Mouse (Mus musculus): ENCODE results near the gene Nwd2.
A peak's percentile ranks its signal among the peaks of the same experiment; 100 is the strongest.

Gene Nwd2

DNA sequence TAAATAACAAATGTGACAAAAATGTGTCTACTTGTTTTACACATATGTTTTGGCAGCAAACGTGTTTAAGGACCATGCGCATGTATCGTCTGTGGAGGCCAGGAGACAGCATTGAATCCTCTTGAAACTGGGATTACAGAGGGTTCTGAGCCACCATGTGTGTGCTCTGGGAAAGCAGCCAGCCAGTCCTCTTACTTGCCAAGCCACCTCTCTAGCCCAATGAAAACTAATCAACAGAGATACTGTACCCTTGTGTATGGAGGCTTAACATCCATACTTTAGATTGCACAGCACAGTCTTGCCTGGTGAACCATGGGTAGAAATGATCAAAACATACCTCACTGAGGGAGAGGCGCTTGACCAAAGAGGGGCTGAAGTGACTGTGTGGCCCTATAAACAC lies 117.0 kb downstream of the Nwd2 start:
- DNase-seq, result no peak

DNA sequence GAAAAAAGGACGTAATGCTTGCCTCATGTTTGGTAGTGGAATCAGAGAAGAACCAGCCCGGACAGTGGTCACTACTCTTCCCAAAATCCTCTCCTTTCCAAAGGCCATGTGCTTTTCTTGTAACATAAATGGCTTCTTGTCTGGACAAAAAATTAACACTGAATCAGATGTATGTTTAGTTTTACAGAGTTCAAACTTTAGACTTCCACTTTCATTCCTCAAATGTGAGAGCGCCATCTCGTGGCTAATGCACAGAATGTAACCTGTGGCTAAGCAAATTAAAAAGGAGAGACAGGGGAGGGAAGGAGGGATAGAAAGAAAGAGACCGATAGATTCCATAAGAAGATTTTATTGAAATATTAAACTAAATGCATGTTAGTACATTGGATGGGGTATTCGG lies 117.8 kb downstream of the Nwd2 start:
- DNase-seq, result no peak

DNA sequence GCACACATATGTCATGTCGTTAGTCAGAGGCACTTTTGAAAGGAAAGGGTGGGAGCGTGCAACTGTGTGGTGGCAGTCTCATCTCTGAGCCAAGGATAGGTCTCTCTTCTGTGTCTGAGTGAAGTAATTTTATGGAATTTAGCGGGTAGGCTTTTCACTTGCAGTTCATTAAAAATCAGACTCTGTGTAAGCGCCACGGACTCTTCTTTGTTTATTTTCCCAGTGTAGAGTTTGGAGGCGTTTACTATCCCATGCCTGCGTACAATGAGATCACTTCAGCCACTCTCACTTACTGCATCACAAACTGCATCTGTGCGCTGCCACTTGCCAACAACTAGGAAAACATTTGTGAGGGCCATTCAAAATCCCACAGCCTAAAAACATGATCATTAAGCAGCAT lies 118.6 kb downstream of the Nwd2 start:
- DNase-seq, result no peak

DNA sequence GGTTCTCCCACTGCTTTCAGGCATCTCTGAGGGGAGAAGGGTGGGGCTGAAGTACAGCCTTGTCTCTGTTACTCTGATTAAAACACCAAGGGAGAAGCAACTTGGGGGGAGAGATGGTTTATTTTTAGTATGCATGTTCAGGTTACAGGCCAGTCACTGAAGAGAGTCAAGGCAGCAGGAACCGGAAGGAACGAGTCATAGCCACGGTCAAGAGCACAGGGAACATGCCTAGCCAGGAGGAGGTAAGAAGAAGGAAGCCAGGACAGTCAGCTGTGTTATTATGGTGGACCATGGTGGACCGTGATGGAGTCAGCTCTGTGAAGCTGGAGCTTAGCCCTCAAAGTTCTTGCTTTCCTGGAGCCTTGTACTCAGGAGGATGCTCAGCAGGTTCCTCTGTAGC lies 119.3 kb downstream of the Nwd2 start:
- no peak for DNase-seq

DNA sequence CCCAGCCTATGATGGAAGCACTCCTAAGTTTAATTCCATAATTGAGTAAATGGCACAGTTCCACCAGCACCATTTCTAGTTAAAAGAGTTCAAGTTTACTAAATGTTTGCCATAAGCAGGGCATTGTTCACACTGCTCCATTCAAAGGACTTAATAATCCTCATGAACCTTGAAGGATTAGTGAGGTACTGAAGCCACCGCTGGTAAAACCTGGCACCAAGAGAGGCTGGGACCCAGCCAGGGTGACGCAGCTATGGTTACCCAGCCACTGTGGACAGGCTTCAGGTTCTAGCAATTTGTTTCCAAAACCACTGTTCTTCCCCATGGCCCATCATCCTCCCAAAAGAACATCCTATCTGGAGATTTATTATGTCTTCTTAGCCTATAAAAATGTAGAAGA lies 124.1 kb downstream of the Nwd2 start:
- no peak for DNase-seq

DNA sequence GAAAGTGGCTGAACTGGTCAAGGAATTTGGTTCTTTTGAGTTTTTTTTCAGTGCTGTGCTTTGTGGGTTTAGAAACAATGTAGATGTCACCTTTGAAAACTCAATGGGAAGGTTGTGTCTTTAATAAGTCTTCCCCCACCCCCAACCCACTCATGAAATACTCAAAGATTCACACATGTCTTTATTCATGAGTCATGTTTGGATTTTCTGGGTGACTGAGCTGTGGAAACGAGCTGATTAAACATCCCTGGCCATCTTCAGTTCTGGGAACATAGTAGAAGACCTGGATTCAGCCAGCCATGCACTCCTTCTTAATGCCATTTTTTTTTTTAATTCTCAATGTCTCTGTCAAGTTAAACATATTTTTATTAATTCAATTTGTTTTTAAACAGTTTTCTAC lies 124.7 kb downstream of the Nwd2 start:
- DNase-seq, result no peak

DNA sequence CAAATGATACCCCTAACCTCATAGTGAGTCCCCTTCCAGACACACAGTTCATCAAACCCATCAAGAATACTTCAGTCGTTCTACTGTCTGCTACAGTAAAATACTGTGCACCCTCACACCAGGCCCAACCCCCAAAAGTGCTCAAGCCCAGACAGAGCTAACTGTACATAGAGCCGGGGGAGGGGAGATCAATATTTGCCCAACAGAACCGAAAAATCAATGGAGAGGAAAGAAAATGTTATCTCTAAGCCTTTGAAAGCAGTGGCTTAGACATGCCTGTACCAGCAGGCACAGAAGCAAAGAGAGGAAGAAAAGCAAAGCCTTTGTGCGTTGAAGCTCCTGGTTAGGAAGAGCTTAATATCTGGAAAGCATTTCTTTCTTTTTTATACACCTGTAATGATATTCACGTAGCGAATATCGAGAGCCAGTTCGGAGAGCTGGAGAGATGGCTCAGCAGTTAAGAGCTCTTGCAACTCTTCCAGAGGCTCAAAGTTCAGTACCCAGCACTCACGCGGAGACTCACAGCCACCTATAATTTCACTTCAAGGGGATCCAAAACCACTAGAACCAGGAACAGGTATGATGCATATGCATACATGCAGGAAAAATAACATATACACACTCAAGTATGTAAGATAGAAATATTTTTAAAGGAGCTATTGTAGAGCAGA lies 139.4 kb downstream of the Nwd2 start:
- no peak for DNase-seq

DNA sequence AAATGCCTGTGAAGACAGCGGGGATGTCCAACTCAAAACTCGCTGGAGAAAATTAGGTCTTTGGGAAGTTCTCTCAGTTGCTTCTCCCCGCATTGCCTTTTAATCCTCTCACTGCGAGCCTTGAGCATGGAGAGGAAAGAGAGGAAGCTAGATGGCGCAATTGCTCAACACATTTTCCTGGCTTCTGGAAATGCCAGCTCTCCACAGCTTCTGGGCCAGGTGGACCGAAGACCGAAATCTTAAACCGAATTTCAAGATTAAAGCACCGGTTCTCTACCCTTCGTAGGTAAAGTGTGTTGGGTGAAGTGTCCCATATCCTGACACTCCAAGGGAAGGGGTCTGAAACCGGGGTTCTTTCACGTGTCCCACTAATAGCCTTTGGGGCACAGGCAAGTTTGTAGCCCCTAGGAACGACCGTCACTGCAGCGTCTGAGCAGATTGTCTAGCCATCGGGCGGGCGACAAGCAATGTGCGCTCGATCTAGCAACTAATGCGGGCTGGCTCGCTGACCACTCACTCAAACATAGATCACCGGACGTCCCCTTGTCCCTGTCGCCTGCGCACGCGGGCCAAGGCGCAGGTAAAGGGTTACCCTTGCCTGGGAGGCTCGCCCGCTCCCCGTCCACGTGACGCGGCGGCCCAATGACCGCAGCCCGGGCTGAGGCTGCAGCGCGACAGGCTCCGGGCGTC lies 163.1 kb downstream of the Nwd2 start, which contains the start of gene 0610040J01Rik:
Gene 0610040J01Rik, plus strand, starts transcription at position 545 of the 690 bp plus-strand sequence.
- DNase-seq, result peak; percentile 5

DNA sequence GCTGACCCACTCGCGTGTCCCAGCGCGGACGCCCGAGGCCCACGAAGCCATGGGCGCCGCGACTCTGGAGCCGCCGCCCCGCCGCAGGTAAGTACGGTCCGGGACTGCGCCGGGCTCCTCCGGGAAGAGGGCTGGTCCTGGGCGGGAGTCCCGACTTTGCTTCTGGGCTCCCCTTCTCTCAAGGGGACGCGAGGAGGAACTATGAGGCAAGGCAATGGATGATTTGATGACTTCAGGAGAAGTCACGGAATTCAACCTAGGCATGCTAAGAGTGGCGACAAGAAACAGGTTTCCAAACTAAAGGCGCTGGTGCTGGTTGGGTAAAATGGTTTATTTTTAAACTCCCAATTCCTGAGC lies 163.6 kb downstream of the Nwd2 start:
- no peak for DNase-seq

DNA sequence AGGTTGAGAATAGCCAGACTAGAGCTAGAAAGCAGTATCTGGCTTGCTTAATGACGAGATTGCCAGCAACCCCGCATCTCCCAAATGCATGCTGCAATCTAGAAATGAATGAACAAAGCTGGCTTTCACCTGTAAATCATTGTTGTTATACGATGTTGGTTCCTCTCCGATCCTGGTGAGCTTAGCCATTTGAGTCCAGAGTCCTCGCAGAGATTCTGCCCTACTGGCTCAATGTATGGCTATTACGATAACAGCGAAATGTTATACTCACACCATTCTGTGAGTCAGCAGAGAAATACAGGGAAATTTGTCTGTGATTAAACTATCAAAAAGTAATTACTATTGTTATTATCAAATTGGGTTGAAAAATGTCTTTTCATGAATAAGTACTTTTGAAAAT lies 167.7 kb downstream of the Nwd2 start:
- DNase-seq, result no peak

DNA sequence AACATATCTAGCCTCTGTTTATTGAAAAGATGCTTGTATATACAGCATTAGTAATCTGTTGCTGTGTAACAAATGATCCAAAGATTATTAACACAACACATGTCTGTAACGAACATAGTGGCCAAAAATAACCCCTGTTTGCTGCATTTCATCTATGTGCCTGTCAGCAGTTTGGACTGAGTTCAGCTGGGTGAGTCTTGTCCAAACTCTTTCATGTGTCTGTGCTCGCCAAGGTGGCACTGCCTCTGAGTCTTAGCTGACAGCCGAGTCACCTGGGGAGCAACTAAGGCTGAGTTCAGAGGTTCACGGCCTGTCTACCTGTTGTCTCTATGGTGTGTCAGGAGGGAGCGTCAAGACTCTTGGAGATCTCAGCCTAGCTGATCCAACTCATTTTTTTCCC lies 168.4 kb downstream of the Nwd2 start:
- DNase-seq, result no peak

DNA sequence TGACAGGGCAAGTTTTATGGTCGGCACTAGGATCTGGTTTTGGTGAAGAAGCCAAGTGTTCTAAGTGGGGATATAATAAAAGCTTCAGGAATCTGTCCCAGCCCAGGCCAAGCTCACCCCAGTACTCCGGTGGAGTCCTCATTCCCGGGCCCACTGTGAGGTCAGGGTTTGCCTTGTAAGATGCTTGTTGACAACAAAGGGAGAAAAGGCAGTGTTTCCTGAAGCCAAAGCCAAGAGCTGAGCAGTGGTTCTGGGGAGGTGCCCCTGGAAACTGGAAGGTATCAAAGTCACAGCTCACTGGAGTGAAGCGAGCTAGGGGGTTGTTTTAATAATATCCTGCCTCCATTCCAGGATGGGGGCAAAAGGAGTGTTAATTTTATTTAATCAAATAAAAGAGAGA lies 170.1 kb downstream of the Nwd2 start:
- no peak for DNase-seq

DNA sequence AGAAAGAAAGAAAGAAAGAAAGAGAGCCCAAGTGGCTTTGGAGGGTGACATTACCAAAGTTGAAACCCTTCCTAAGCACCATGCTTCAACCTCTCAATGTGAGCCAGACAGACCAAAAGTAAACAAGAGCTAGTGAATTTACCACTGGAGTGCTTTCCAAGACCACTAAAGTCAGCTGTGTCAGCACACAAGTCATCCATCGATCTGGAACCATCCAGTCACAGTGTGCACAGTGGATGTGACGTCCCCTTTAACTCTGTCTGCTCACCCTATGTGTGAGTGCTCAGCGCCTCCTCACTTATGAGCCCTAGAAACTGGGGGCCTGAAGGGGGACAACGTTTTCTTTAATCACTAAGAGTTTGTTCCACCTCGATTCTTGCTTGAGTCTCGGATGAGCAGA lies 170.6 kb downstream of the Nwd2 start:
- no peak for DNase-seq

DNA sequence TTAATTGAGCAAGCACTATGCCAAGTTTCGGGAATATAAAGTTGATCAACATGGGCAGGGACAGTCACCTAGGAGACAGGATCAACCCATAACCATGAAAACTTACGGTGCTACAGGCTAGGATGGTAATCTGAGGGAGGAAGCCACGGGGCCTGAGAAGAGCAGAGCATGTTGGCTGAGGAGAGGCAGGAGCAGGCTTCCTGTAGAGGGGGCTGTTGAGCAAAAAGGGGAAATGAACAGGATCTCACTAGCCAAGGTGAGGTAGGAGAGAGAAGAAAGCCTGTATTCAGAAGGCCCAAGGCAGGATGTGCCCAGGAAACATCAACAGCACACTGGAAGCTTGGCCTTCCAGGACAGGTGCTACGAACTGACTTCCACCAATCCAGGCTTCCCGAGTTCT lies 172.3 kb downstream of the Nwd2 start:
- no peak for DNase-seq

DNA sequence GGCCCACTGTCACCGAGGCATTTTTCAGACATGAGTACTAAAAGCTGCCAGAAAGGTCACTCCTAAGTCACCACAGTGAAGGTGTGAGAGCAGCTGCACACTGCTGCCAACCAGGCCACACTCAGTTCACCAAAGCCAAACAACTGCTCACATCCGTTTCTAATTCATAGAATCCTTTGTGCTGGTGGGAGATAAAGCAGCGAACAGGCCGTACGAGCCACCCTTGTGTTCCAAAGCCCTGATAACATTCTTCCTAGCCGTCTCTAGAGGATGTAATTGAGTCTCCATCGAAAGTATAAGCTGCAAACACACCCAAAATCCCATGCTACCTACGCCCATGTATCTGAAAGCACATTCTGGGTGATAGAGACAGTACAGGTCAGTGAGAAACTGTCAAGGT lies 173.0 kb downstream of the Nwd2 start:
- no peak for DNase-seq

DNA sequence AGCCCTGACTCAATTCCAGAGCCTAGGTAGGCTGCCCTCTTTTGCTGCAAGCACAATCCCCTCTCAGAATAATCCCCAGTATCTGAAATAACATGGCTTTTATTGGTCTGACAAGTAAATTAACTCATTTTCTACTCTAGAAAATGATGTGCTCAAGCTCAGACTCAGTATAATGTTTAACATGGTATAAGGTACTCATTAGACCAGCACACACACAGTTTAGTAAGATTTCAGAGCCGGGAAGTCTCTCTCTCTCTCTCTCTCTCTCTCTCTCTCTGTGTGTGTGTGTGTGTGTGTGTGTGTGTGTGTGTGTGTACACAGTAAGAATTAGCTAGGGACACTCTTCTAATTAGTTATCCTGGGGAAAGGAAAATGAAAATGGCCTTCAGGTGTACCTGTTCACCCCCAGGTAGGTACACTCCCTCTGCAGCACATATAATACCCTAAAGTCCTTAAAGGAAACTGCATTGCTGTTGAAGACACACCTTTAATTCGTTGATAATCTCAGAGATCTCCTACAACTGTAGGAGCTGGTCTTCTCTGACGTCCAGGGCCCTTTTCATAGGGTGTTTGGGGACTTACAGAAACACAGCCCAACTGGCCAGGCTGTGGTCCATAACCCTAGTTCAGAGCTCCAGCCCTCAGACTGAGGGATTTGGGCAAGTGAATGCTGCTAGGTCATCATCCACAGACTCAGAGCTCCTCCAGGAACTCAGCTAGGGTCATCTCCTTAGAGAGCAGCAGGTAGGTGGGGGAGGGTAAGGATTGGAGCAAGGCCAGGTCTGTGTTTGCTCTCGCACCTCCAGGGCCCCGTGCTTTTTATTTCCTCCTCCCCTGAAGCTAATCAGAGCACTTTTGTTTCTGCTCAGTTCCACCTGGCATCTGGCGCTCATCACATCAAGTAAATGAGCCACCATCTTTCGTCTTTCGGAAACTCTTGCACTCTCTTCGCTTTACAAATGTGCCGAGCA lies 174.7 kb downstream of the Nwd2 start:
- DNase-seq, result no peak

DNA sequence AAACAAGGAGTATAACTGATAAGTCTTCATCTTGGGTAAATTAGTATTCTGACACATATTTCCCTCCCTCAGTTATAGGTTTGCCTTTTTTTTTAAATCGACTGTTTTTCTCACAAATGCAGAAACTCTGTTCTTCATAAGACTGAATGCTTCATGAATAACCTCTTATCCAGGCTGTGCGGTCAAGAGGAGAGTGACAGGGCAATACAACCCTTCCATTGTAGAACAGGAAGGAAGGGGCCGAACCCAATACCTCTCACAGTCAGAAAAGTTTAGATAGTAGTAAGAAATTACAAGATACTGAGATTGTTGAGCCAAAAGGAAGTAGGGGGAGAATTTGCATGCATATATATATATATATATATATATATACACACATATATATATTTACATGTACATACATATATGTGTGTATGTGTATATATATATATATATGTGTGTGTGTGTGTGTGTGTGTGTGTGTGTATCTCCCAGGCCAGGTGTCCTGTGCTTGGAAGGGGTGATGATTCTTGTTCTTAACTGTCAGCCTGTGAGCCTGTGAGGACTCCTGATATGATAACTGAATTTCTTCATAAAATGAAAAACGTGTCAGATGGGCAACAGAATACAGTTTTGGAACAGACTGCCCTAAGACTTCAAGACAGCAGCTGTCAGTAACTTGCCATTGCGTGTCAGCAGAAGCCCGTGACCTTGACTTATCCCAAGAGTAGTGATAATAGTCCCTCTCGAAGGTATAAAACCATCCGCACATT lies 175.9 kb downstream of the Nwd2 start:
- DNase-seq, result no peak

DNA sequence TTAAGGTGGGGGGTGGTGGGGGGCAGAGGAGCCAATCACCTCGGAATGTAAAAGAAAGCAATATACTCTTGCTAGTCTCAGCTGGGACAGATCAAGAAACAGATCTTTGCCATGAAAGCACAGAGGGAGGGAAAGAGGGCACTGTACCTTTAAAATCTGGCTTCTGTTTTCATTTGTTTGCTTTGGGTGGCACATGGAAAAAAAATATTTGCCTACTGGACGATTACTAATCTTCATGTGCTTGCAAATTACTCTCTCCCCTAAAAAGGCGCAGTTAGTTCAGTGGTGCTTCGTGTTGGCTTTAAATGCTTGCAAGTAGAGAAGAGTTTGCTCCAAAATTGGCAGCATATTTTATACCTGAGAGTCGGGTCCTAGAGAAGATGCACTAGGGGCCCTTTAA lies 177.0 kb downstream of the Nwd2 start:
- no peak for DNase-seq

DNA sequence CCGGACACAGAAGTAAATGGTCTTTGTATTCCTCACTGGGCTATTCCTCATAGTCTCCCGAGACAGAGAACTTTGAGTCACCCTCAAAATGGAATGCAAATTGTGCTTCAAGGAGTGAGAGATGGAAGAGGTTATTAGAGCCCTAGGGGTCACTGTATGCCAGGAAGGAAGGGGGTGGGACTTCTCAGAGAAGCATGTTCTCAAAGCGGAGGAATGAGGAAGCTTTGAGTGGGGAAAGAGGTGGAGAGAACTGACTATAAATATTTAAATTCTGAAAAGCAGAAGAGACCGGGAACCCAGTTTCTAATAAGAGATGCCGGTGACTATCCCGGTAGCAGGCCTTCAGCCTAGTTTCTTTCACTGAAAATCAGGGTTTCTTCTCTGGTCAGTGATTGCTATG lies 178.1 kb downstream of the Nwd2 start:
- no peak for DNase-seq

DNA sequence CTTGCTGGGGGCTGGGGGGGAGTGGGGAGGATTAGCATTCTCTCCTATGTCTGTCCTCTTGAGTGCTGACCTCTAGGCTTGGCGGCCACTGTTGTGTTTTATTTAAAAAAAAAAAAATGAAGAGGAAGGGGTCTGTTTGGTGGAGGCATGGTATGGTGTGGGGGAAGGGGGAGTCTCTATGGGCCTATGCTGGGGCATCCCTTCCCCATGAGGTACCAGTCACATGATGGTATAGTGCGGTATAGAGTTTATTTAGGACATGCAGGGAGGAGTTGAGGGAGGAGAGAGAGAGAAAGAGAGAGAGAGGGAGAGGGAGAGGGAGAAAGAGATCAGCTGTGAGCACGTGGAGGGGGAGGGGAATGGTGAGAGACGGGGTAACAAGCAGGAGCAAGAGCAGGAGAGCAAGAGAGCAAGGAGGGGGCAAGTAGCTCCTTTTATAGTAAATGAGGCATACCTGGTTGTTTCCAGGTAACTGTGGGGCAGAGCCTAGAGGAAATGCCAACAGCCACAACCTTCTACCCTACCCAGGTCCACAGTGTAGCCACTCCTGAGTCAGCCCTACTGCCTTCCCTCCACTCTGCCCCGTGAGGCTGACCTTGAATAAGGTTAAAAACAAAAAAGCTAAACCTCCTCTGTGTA lies 178.6 kb downstream of the Nwd2 start:
- DNase-seq, result no peak

DNA sequence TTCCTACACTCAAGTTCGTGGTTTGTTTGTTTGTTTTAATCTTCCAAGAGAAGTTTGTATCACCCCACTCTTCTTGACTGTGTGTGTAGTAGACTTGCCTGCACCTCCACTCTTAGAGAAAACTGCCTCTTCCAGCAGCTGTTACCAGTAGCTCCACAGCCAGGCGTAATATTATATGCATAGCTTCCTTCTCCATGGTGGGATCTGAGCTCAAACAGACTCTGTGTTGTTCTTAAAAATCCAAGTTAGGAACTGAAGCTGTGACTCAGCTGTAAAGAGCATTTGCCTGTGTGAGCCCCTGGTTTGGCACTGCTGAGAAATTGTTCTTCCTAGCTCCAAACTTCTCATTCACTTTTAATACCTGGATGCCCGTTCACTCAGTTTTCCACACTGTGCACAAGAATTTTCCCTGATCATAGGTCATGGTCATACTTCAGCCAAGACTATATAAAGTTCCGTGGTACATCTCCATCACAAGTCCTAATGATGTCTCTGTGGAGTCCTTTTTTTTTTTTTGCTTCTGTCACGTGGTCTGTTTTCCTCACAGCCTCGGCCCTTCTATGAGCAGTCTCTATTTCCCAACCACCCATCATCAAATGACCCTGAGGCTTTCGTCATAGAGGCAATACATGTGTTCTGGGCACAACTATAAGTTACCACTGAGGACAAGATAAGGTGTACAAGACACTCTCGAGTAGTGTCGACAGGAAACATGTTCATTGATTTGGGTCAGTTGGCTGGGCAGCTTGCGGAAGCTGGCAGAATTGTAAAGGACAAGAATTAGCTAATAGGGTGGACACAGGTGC lies 179.7 kb downstream of the Nwd2 start:
- DNase-seq, result no peak

DNA sequence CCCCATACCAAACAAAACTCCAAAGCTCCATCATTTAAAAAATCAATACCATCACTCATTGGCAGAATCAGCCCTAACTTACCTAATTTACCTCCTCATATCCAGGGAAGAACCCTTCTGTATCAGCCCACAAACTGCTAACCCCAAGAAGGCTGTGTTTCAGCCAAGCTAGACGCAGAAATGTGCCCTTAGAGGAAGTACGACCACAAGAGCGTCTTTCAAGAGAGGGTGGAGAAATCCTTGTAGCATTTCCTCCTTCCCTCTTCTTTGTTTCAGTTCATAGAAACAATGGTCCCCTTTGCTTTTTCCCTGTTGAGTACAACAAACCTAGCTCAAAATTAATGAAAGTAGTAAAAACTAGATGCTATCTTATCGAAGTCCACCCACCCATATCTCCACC lies 182.2 kb downstream of the Nwd2 start:
- no peak for DNase-seq

Data from cerebellum, adult 11-12 months (tissue).